Mouse (Mus musculus) CD4-positive, CD25-positive, alpha-beta regulatory T cell, adult 9 weeks (primary cell): ENCODE results near the gene Gm5475. TPM values are rescaled to one million over a fixed set of nuclear protein-coding genes. Genes with fewer than 3 reads are reported as not detected.

Experiments used
- polyA plus RNA-seq: library from polyadenylated mRNA; unstranded; fragments of 100-300 nt; shearing (Covaris generic); gene quantifications from one replicate; pipeline ENCODE4 v1.2.1, GENCODE M21; 2017

Gm5475 gene
- 0.11 TPM for polyA plus RNA-seq

GRCm38 (mm10) chr15:100421758-100422197, at the start of gene Gm5475:
Gene Gm5475 (plus strand): TSS chr15:100422147.

GRCm38 (mm10) chr15:100424396-100425122, 2.6 kb downstream of the Gm5475 start, which contains the start of gene Slc11a2:
Gene Slc11a2 (minus strand): TSS chr15:100425072.

GRCm38 (mm10) chr15:100468295-100469188, 46.6 kb downstream of the Gm5475 start, which contains the start of gene Letmd1:
Gene Letmd1 (plus strand): TSS chr15:100469023.

Other genes with a start within 250 kb of the Gm5475 start
- 26.9 TPM for gene Atf1, start 194.3 kb upstream of the Gm5475 start, polyA plus RNA-seq
- not detected for gene Tmprss12, start 141.3 kb upstream of the Gm5475 start, polyA plus RNA-seq
- 12.2 TPM for gene Mettl7a1, start 118.0 kb upstream of the Gm5475 start, polyA plus RNA-seq
- gene Mettl7a3, start 87.2 kb upstream of the Gm5475 start, polyA plus RNA-seq: not detected
- not detected for gene Methig1, start 69.0 kb upstream of the Gm5475 start, polyA plus RNA-seq
- not detected for gene Mettl7a2, start 68.9 kb upstream of the Gm5475 start, polyA plus RNA-seq
- gene Higd1c, start 57.6 kb upstream of the Gm5475 start, polyA plus RNA-seq: not detected
- gene Slc11a2, start 2.9 kb downstream of the Gm5475 start, polyA plus RNA-seq: 52.8 TPM
- 51.7 TPM for gene Letmd1, start 46.9 kb downstream of the Gm5475 start, polyA plus RNA-seq
- 3.7 TPM for gene Csrnp2, start 73.3 kb downstream of the Gm5475 start, polyA plus RNA-seq
- gene Tfcp2, start 129.9 kb downstream of the Gm5475 start, polyA plus RNA-seq: 12.5 TPM
- gene Pou6f1, start 177.8 kb downstream of the Gm5475 start, polyA plus RNA-seq: 8.5 TPM
- 609 TPM for gene Dazap2, start 193.2 kb downstream of the Gm5475 start, polyA plus RNA-seq
- not detected for gene Smagp, start 214.8 kb downstream of the Gm5475 start, polyA plus RNA-seq
- 724 TPM for gene Bin2, start 247.4 kb downstream of the Gm5475 start, polyA plus RNA-seq